Mouse (Mus musculus) CH12.LX (cell line): ENCODE data around the gene Slc6a3.

ENCODE experiments used
- CHD1 ChIP-seq: IDR thresholded peaks from 2 replicates; pipeline ENCODE4 v1.6.1; 2012; ENCODE audit warnings: low read depth, low read length, improper control_type of control experiment, inconsistent platforms
- CHD2 ChIP-seq: IDR thresholded peaks from 2 replicates; pipeline ENCODE4 v1.6.1; 2011; ENCODE audit warnings: low read length, improper control_type of control experiment
- CTCF ChIP-seq, 2 experiments: IDR thresholded peaks in 1 of 2; conservative IDR thresholded peaks in 1 of 2; 2 replicates each; pipeline ENCODE4 v1.5.1; 2011 to 2012; ENCODE audit warnings: low read depth in 2 of 2, low read length in 2 of 2, improper control_type of control experiment in 1 of 2, inconsistent platforms in 1 of 2, mild to moderate bottlenecking in 1 of 2, moderate library complexity in 1 of 2
- EP300 ChIP-seq: IDR thresholded peaks from 2 replicates; pipeline ENCODE4 v1.6.1; 2011; ENCODE audit warnings: low read length, improper control_type of control experiment
- JUN ChIP-seq: IDR thresholded peaks from 2 replicates; pipeline ENCODE4 v1.6.1; 2011; ENCODE audit warnings: low read depth, mild to moderate bottlenecking, low read length, improper control_type of control experiment, moderate library complexity; ENCODE audit not compliant: insufficient read depth
- KAT2A ChIP-seq: IDR thresholded peaks from 2 replicates; pipeline ENCODE4 v1.6.1; 2012; ENCODE audit warnings: low read length, improper control_type of control experiment, inconsistent platforms; ENCODE audit not compliant: insufficient replicate concordance
- MAFK ChIP-seq: IDR thresholded peaks from 2 replicates; pipeline ENCODE4 v1.6.1; 2011; ENCODE audit warnings: low read length, improper control_type of control experiment; ENCODE audit not compliant: insufficient replicate concordance
- MAX ChIP-seq: IDR thresholded peaks from 2 replicates; pipeline ENCODE4 v1.6.1; 2011; ENCODE audit warnings: low read length, improper control_type of control experiment
- MYC ChIP-seq: IDR thresholded peaks from 2 replicates; pipeline ENCODE4 v1.6.1; 2011; ENCODE audit warnings: low read depth, mild to moderate bottlenecking, improper control_type of control experiment, low read length
- POLR2A ChIP-seq: IDR thresholded peaks from 2 replicates; pipeline ENCODE4 v1.6.1; 2011; ENCODE audit warnings: low read depth, mild to moderate bottlenecking, improper control_type of control experiment, low read length
- SMC3 ChIP-seq: IDR thresholded peaks from 2 replicates; pipeline ENCODE4 v1.6.1; 2011; ENCODE audit warnings: low read depth, low read length, improper control_type of control experiment
- TBP ChIP-seq: conservative IDR thresholded peaks from 2 replicates; pipeline ENCODE4 v1.6.1; 2011; ENCODE audit warnings: low read depth, low read length, improper control_type of control experiment
- USF2 ChIP-seq: conservative IDR thresholded peaks from 2 replicates; pipeline ENCODE4 v1.6.1; 2011; ENCODE audit warnings: low read depth, low read length, improper control_type of control experiment

- no peak for TF ChIP-seq CTCF (conservative IDR thresholded peaks at IDR 0.05 in 1 of 2, IDR thresholded peaks at IDR 0.05 in 1 of 2; ENCODE audit: low read depth in 2 of 2, low read length in 2 of 2)
- no peak for TF ChIP-seq EP300
- no peak for TF ChIP-seq MAFK
- TF ChIP-seq MYC = no peak
- no peak for TF ChIP-seq MAX
- no peak for TF ChIP-seq POLR2A
- no peak; the same call in 1 of the 2 replicates for TF ChIP-seq SMC3
- TF ChIP-seq JUN = no peak
- TF ChIP-seq TBP = no peak
- TF ChIP-seq CHD2 = no peak
- TF ChIP-seq USF2 = no peak
- no peak for TF ChIP-seq KAT2A
- TF ChIP-seq CHD1 = no peak
Measured at GRCm38 (mm10) chr13:73626410-73626744, 89.8 kb downstream of the Slc6a3 start.
